Mouse (Mus musculus) kidney, adult 9 months (tissue): ENCODE results near the gene Lmbr1l.
"Not testable (repeated sequence)": the region's sequence is repeated elsewhere in the genome, so short reads cannot be mapped to it uniquely, and the experiment has no call there.

Source experiments
- DNase-seq: peaks from one replicate; pipeline ENCODE4 v3.0.0; 2022

Lmbr1l gene

GRCm38 (mm10) chr15:98917538-98918498, at the start of gene Lmbr1l:
TSS of gene Lmbr1l (minus strand) at chr15:98918231.
- peak; percentile 100 for DNase-seq

GRCm38 (mm10) chr15:98959531-98959930, 41.5 kb upstream of the Lmbr1l start:
- no peak for DNase-seq

GRCm38 (mm10) chr15:98958901-98959420, 40.9 kb upstream of the Lmbr1l start:
- no peak for DNase-seq

DNA sequence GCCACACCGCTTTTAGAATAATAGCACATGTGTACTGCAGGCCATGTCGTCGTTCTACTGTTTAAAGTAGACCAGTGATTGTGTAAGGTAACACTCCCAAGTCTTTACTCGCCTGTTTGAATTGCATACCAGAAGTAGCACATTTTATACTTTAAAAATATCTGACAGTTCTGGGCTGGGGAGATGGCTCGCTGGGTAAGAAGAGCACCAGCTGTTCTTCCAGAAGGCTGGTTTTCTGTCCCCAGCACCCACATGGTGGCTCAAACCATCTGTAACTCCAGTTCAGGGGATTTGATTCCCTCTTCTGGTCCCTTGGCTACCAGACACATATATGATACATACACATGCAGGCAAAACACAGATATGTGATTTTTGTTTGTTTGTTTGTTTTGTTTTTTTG, 39.4 kb upstream of the Lmbr1l start:
- DNase-seq: no peak

DNA sequence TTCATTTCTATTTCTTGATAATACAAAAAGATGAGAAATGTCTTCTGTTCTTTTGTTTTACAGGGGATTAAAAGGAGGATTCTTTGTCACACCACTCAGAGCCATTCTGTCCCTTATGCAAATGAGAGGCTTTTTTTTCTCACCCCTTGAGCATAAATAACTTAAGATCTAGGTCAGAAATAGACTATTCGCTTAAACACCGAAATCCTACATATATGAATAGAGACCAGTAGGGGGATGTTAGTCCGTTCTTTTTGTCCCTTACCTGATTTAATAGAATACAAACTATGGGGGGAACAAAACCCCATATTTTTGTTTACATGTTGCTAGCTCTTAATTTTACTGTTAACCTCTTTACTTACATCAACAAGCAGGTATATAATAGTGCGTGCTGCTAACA, 38.0 kb upstream of the Lmbr1l start:
- no peak for DNase-seq

DNA sequence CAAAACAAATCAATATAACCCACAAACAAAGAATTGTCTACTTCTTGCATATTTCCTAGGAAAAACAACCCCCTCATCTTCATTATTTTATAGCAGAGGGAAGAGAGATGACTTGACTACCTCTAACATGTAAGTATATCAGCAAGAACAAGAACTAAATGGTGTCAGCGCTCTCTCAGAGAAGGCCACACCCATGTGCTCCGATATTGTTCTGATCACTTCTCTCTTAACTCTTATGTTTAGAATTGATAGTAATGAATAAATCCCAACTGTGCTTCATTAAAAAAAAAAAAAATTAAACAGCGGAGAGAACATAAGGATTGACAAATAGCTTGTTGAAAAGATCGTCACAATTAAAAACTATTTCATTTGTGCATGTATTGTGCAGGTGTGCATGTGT, 37.3 kb upstream of the Lmbr1l start:
- no peak for DNase-seq

DNA sequence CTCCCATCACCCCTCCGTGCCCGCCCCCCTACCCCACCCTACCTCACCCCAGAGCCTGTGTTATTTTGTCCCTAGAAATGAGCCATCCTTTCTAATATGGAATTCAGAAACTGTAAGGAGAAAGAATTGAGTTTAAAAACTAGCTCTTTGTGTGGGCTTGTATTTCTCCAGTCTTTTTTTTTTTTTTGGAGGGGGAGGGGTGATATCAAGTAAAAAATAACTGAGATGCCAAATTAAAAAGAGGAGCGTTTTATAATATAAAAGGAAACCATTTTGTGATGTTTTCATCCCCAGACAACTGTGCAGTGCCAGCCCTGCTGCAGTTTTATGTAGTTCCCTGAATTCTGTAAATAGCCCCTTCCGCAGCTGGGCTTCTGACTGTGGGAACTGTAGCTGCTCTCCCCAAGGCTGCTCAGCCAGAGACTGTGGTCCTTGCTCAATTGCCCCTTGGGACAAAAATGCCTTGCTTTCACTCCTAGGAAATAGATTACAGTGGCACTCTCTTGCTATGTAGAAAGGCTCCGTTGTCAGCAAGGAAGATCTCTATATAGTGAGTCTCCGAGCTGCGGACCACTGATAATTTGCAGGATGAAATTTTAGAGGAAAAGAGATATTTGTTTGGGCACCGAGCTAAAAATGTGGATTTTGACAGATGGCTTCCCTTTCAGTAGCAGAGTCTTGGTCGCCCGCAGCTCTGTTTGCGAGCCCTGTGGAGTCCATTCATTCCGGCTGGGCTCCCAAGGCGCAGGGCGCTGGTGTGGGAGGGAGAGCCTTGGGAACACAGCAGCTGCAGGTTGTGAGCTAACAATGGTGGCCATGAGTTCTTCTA, 36.6 kb upstream of the Lmbr1l start:
- no peak for DNase-seq

DNA sequence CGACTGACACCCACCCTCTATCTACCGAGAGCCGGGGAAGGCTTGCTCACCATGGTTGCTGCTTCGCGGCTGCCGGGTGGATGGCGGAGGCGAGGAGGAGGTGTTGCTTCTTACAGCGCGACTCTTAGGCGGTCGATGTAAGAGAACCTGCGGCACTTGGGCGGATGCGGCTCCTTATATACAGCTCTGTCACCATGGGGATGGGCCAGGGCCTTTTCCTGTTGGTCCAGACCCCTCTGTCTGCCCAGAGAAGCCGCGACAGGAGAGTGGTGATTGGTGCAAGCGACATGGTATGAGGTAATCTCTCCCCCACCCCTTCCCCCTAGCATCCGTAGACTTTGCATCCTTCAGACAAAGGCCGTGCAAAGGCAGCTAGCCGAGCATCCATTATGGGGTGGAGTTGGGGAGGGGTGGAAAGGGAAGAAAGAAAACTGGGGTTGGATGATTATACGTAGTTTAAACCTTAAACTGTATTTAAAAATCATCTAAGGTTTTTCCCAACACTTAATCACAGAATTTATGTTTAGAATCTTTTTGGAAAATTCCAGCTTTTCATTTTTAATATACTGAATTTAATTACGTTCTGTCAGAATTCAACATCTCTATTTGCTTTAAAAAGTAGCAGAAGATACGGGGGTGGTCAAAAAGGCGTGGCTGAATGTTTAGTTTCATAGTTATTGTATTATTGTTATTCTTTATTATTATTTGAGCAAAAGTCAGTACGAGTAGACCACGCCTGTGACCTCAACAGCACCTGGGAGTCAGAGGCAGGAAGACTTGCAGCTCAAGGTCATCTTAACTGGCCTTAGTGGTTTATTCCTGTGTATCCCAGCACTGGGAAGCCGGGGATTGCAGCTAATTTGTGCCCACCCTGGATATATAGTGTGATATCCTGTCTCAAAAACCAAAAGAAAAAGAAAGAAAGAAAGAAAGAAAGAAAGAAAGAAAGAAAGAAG, 35.6 kb upstream of the Lmbr1l start, which contains the start of the genes Gm49450 and Tuba1a:
Gene Gm49450, minus strand, starts transcription at position 151 of the 956 bp plus-strand sequence.
Gene Tuba1a, minus strand, starts transcription at position 303 of the 956 bp plus-strand sequence.
- DNase-seq: peak; percentile 84

DNA sequence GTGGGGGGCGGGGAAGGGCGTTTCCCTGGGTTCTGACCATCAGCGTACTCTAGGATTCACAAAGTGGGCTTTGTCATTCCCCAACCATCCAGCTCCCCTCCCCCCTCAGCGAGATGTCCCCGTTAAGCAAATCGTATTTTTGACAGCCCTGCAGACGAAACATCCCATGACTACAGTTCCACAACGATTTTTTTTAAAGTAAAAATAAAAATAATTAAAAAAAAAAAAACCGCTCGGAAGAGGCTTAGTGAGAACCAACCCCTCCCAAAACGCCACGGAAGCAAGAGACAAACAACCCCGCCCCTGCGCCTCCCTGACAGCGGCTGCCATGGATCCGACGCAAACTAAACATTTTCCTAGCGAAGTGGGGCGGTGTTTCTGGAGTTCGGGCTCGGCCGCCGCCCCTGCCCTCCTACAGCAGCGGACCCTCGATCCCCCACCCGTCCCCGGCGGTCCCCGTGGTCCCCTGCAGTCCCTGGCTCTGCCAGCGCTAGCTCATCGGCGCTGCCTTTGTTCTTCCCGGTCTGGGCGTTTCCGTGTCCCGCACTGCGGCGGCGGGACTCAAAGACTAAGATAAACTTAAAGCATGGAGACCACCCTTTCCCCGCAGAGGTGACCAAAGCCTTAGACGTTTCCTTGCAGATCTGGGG, 34.8 kb upstream of the Lmbr1l start:
- peak; percentile 52 for DNase-seq

GRCm38 (mm10) chr15:98952063-98952455, 34.0 kb upstream of the Lmbr1l start:
- no peak for DNase-seq

GRCm38 (mm10) chr15:98951122-98952062, 33.4 kb upstream of the Lmbr1l start:
- DNase-seq: not testable (repeated sequence)

DNA sequence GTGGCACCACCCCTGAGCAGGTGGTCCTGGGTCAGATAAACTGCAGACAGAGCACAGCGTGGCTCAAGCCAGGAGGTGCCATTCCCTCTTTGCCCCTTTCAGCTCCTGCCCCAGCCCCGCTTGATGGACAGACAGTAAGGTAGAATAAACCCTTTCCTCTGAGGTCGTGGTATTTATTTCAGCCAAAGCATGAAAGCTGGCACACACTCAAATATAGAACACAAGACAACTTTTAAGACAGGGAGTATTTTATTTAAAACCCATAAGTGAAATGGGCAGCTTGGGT, 31.5 kb upstream of the Lmbr1l start:
- no peak for DNase-seq

DNA sequence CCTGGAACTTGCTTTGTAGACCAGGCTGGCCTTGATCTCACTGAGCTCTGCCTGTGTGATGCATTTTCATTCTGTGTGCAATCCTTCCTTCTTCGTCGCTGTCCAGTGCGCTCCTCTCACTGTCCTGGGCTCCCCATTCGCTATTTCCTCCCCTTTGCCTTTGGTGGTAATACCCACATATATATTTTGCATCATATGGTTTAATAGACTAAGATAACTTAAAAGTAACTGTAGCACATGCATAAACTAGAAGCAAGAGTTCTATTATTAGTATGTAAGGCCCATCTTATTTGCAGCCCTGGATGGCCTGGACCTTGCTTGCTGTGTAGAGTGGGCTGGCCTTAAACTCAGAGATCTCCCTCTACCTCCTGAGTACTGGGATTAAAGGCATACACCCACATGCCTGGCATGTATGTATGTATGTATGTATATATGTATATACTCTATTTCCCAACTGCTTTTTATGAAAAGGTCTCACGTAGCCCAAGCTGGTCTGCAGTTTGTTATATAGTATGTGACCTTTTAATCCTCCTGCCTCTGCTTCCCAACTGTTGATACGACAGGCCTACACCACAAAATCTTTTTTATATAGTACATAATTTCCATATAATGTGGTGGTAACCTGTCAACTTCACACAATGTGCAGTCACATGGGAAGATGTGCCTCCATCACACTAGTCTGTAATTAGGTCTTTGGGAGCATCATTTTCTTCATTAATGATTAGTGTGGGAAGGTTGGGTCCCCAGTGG, 31.0 kb upstream of the Lmbr1l start:
- DNase-seq: no peak

DNA sequence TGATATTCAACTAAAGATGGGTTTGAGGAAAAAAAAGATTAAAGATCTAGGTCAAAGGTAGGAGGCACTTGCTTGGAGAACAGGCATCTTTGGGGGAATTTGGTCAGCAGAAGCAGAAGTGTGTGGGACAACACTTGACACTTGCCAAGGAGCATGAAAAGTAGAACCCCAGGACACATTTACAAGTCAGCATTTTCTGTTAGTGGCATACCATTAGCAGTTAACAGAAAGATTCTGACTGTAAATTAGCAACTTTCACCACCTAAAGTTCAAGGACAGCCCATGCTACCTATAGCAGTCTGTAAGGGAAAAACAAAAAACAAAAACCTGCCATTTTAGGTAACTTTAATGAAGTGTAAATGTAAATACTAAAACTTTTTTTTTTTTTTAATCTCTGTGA, 30.4 kb upstream of the Lmbr1l start:
- DNase-seq: no peak

- no peak for DNase-seq
Measured at GRCm38 (mm10) chr15:98947884-98948283, 29.9 kb upstream of the Lmbr1l start.

DNA sequence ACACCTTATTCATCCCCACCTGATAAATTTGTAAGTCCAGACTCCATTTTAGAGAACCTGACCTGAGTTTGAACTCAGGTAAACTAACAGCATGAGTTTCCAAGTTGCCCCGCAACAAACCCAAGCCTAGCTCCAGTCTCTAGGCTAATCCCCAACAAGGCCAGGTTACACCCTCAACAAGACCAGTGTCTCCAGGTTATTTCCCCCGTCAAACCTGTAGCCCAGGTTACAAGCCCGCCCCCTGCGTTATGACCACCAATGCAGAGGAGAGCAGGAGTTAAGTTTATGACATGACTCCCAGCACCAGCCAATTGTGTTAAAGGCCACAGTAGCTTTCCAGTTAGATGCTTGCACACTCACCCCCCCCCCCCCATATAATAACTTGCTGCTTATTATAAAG, 25.1 kb upstream of the Lmbr1l start:
- no peak for DNase-seq

- no peak for DNase-seq
Measured at GRCm38 (mm10) chr15:98942081-98942480, 24.1 kb upstream of the Lmbr1l start.

DNA sequence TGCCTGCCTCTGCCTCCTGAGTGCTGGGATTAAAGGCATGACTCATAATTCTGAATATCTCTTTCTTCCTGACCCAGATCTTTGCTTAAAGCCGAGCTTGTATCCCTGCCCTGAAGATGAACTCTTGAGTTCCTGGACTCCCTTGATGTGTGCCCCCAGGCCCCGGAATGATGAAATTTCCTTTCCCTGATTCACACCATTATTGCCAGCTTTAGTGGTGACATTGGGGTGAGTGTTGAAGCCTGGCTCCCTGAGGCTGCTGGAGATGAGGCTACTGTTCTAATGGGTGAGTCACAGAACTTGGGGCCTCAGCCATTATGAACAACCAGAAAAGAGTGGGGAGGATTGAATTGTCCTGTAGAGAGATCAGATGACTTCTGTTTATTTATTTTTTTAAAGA, 23.5 kb upstream of the Lmbr1l start:
- no peak for DNase-seq

GRCm38 (mm10) chr15:98940816-98941215, 22.8 kb upstream of the Lmbr1l start:
- DNase-seq: no peak
